Mouse (Mus musculus) left cerebral cortex, adult 9 months (tissue): ENCODE measurements at regions not wholly inside any gene's neighbourhood (a gene's known extent, or its start where the extent isn't known, plus 50 kb on each side); places are given as distances from the start of the nearest gene placed in this dataset.
"Not testable (repeated sequence)": the region's sequence is repeated elsewhere in the genome, so short reads cannot be mapped to it uniquely, and the experiment has no call there.

Experiments
- DNase-seq, 2 experiments: peaks; one replicate each; pipeline ENCODE4 v3.0.0; 2022; ENCODE audit warnings: low spot score in 2 of 2

DNA sequence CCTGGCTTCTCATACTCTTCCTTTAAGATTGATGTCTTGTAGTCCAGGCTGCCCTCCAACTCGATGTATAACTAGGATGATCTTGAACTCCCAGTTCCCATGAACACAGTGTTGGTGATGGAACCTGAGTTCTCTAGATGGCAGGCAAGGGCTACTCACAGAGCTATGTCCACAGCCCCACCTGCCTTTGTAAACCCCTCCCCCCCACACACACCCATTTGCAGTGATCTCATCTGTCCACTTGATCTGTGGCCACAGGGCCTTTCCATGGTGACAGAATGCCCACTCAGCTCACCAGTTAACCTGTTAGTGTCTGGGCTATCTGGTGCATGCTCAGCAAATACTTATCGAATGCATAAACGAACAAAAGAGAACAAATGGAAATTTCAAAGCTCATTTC lies 176.4 kb downstream of the Nucb2 start:
- no peak for DNase-seq

GRCm38 (mm10) chr7:116681268-116681667 lies 177.1 kb downstream of the Nucb2 start:
- DNase-seq: no peak

- DNase-seq: no peak
Observed at GRCm38 (mm10) chr7:116700409-116700808, 196.2 kb downstream of the Nucb2 start.

DNA sequence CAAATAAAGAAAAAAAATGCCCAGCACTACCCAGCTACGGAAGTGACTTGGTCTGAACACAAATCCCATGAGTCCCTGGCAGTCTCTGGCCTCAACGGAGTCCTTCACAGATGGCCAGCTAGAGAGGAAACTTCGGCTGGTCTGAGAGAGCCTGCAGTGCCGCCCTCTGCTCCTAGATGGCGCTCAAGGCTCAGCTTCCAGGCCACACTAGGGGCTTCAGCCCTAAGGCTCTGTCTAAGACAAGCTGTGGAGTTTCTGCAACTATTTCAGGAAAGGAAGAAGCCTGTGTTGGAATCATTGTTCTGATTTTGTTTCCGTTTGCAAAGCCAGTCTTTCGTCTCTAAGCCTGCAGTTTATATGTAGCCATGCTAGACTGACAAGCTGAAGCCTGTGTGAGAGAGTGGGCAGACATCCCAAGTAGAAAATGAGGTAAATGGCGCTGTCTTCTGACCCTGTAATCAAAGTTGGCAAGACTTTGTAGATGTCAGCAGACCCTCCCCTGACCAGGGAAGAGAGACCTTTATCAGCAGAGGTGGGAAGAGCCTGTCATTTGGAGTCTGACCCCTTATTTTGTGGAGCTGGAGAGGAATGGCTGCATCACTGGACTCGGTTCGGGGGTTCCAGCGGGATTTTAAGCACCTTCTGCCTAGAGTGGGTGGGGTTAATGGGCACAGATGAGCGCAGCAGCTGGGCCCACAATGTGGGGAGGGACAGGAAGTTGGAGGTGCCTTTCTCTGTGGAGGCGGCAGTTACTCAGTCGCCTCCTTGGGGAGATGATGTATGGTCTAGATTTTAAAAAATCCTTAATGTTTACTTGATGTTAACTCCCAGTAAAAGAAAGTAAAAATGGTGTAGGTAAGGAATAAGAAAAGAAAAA lies 197.5 kb downstream of the Nucb2 start:
- DNase-seq: peak; percentile 16 to 88

- no peak for DNase-seq
Observed at GRCm38 (mm10) chr7:116702596-116702995, 198.4 kb downstream of the Nucb2 start.

DNA sequence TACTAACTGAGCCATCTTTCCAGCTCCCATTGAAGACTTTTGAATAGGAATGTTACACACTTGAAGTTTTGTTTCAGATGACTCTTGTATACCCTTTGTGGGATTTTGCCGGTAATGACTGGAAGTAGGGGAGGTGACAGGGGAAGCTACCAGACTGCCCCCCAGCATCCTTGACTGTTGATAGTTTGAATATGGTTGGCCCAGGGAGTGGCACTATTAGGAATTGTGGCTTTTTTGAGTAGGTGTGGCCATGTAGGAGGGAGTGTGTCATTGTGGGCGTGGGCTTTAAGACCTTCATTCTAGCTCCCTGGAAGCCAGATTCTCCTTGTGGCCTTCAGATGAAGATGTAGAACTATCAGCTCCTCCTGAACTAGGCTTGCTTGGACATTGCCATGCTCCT lies 207.4 kb downstream of the Nucb2 start:
- no peak for DNase-seq

DNA sequence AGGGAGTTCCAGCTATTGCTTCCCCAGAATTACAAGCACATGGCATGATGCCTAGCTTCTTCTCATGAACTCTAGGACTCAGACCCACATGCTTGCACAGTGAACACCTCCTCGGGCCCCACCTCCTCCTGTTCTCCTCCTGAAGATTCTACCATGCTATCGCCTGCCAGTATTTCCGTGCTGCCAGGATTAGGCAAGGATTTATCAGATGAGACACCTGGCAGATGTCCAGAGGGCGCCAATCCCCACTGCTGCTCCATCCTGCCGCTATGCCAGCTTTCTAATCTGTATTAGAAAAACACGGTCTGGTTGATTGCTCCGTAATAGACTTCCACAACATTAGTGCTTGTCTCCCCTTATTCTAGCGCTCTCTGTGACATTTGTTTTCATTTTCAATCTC lies 209.0 kb downstream of the Nucb2 start:
- no peak for DNase-seq

DNA sequence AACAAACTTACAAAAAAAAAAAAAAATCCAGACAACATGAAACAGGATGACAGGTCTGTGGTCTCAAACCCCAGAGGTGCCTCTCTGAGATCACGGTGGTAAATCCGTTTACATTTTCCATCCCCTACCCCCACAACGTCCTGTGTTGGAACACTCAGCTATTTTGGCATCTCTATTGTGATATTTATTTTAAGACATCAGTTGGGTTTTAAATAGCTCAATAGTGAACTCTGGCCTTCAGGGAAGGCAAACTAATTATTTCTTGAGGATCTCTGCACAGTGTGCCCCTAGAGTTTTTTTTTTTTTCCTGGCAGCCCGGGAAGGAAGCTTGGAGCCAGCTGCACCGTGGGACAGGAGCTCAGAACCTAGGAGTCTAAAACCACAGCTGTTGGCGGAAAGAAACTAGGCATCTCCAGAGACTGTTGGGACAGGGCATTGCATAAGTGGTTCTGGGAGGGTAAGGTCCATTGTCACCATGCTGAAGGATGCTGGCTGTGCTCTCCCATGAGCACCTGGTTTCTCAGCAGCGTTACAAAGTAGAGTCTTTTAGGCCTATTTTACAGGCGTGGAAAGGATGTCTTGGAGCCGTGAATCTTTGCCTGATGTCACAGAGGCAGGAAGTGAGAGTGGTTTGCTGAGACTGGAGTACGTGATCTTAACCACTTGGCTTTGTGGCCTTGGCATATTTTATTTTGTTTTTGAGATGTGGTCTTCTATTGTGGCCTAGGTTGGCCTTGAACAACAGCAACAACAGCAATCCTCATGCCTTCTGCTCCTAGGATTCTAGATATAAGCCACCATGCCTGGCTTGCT lies 211.3 kb downstream of the Nucb2 start:
- no peak for DNase-seq

- no peak for DNase-seq
Observed at GRCm38 (mm10) chr7:116728379-116728778, 224.2 kb downstream of the Nucb2 start.

DNA sequence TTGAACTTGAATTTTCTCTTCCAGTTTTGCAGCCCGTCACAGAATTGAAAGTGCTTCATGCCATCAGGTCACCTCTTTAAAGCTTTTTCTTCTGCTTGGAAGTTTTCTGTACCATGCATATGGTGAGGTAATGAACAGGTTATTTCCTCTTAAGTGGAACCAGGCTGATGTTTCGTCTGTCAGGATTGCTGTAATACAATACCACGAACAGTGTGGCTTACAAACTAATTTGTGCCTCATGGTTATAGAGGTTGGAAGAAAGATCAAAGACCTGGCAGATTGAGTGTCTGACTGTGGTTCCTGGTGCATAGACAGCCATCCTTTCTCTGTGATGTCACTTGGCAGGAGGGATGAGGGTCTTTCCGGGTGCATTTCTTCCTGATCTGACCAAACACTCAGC lies 225.6 kb downstream of the Nucb2 start:
- no peak for DNase-seq

GRCm38 (mm10) chr7:116735676-116736075 lies 231.5 kb downstream of the Nucb2 start:
- no peak for DNase-seq

GRCm38 (mm10) chr7:116736333-116736732 lies 232.2 kb downstream of the Nucb2 start:
- DNase-seq: no peak

- no peak for DNase-seq
Observed at GRCm38 (mm10) chr7:116738009-116738408, 233.8 kb downstream of the Nucb2 start.

- no peak for DNase-seq
Observed at GRCm38 (mm10) chr7:116754556-116754955, 250.4 kb downstream of the Nucb2 start.

DNA sequence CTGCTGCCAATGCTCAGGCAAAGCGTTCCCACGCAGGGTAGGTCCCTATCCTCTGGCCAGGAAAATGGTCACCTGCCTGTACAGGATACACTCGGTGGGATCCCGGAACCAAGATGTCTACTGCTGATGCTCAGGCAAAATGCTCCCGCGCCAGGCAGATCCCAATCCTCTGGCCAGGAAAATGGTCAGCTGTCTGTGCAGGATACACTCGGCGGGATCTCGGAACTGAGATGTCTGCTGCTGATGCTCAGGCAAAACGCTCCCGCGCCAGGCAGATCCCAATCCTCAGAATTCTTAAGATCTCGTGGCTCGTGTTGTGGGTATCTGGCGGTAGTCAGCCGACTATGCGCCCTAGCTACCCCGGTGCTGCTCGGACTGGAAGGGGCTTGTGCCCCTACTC lies 288.0 kb downstream of the Nucb2 start:
- not testable (repeated sequence) for DNase-seq

DNA sequence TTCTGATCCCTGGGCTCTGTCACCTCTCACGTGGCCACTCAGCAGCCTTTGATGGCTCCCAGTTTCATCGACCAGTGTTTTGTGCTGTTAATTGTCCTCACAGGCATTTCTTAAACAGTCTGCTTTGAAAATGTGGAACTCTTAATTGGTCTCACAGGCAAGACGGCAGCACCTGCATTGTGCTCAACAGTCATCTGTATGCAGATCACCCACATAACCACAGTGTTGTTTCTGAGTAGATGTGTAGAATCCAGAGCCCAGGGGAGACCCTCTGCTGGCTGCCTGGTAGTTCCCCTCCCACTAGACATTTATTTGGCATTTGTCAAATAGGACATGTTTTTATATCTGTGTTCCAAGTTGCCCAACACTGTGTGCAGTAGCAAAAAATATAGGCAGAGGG lies 304.3 kb downstream of the Nucb2 start:
- DNase-seq: no peak

- peak in 1 of 2 experiments; percentile 14 for DNase-seq
Observed at GRCm38 (mm10) chr7:116816494-116816893, 312.3 kb downstream of the Nucb2 start.

- DNase-seq: no peak
Observed at GRCm38 (mm10) chr7:116817991-116818390, 313.8 kb downstream of the Nucb2 start.

GRCm38 (mm10) chr7:116820613-116821012 lies 316.4 kb downstream of the Nucb2 start:
- DNase-seq: no peak

DNA sequence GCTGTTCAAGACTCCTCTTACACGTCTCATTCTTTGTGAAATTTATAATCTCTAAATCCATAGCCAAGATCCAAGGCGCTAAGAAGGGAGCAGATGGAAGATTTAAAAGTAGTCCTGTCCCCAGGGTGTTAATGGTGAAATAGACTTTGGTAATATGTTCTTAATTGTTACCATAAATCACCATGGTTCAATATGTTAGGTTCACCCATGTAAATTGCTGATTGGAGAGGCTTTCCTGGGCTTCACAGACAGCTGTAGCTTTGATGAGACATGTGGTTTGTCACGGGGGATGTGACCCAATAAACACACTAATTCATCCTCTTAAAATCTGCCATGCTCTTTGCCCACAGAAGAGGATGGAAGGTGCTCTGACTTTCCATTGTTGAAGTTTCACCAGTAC lies 338.7 kb downstream of the Nucb2 start:
- DNase-seq: no peak

GRCm38 (mm10) chr7:116847846-116848730 lies 343.9 kb downstream of the Nucb2 start:
- no peak for DNase-seq

- DNase-seq: no peak
Observed at GRCm38 (mm10) chr7:116853351-116853750, 349.2 kb downstream of the Nucb2 start.
